Mouse (Mus musculus): ENCODE data around the gene Mab21l2.

Mab21l2 gene

GRCm38 (mm10) chr3:86541863-86542397, 6.5 kb downstream of the Mab21l2 start:
- in situ Hi-C loops (cut with MboI; ENCODE audit: low pct_unique_long_range_greater_than_20kb in 1 of 2, low sequenced_read_pairs in 2 of 2, unreplicated experiment in 1 of 2) = no loop called here

DNA sequence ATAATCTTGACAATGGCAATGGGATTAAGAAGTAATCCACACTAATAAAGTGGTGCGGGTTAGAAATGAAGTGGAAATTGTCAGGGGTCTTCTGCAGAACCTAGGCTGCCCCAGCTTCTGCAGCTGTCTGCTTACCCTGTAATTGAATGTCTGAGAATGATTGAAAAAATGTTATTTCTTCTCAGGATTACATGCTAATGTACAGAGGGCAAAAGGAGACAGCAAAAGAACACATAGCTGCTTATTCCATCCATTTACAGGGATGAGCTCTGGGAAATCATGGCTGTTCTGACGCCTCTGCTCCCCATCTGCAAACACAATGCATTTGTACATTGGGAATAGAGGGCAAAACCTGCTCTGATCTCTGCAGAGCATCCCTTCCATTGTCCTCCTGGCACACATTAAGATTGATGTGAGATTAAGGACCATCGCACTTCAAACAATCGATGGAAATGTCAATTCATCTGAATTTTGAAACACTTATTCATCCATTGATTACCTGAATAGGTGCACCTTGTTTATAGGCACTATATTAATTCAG, 7.3 kb downstream of the Mab21l2 start:
- in situ Hi-C loops (cut with MboI; ENCODE audit: low pct_unique_long_range_greater_than_20kb in 1 of 2, low sequenced_read_pairs in 2 of 2, unreplicated experiment in 1 of 2) = no loop called here

DNA sequence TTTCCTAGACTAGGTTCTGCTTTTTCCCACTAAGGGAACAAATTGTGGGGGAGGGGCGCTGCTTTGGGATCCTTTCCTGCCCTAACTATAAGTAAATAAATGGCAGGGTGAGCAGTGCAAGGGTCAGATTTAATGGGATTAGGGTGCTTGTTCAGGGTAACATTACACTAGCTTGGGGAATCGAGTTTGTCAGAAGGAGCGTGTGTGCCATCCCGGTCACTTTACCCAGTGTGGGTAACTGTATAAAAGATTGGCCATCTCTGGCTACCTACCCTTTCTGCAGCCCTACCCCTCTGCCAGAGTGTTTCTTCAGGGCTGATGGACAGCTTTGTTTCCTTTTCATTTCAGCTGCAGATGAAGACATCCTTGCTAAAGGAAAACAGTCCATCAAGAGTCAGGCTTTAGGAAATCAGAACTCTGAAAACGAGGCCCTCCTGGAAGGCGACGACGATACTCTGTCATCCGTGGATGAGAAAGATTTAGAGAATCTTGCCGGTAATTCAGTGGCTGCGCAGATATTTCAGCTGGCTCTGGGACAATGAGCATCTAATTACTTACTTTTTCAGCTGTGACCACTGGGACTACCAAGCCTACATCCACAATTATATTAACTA, 8.8 kb downstream of the Mab21l2 start:
- in situ Hi-C loops (cut with MboI; ENCODE audit: low pct_unique_long_range_greater_than_20kb in 1 of 2, low sequenced_read_pairs in 2 of 2, unreplicated experiment in 1 of 2) = no loop called here

GRCm38 (mm10) chr3:86538645-86539554, 9.5 kb downstream of the Mab21l2 start:
- in situ Hi-C loops (cut with MboI; ENCODE audit: low pct_unique_long_range_greater_than_20kb in 1 of 2, low sequenced_read_pairs in 2 of 2, unreplicated experiment in 1 of 2) = no loop called here

- in situ Hi-C loops (cut with MboI; ENCODE audit: low pct_unique_long_range_greater_than_20kb in 1 of 2, low sequenced_read_pairs in 2 of 2, unreplicated experiment in 1 of 2) = no loop called here
Measured at GRCm38 (mm10) chr3:86536751-86537150, 11.7 kb downstream of the Mab21l2 start.

DNA sequence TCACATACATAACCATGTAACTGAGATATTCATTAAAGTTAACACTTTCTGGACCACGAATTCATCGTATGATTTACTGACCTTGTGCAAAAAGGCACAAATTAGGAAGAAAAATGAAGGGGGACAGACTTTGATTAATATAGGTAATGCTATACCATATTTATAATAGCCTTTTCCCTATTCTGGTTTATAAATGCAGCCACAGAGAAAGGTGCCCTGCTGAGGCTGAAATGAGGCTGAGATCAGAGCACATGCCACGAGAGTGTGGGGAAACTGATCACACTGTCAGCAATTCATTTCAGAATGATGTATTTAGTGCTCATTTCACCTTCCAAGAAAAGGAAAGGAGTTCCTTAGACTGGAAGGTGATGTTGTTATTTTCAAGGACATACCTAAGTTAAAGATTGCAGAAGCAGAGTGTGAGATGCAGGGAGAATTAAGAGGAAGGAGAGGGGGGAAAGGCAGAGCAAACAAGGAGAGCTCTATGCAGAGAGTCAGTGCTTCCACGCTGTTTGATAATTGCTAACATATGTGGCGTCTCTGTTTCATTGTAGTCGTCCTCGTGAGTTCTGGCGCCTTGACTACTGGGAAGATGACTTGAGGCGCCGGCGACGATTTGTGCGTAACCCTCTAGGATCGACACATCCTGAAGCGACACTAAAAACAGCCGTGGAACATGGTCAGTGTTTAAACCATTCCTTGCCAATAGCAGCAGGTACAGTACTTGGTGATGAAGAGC, 16.7 kb downstream of the Mab21l2 start:
- in situ Hi-C loops (cut with MboI; ENCODE audit: low pct_unique_long_range_greater_than_20kb in 1 of 2, low sequenced_read_pairs in 2 of 2, unreplicated experiment in 1 of 2) = no loop called here

- in situ Hi-C loops (cut with MboI; ENCODE audit: low pct_unique_long_range_greater_than_20kb in 1 of 2, low sequenced_read_pairs in 2 of 2, unreplicated experiment in 1 of 2) = no loop called here
Measured at GRCm38 (mm10) chr3:86522880-86523505, 25.4 kb downstream of the Mab21l2 start.

- in situ Hi-C loops (cut with MboI; ENCODE audit: low pct_unique_long_range_greater_than_20kb in 1 of 2, low sequenced_read_pairs in 2 of 2, unreplicated experiment in 1 of 2) = no loop called here
Measured at GRCm38 (mm10) chr3:86518506-86519109, 29.8 kb downstream of the Mab21l2 start.

DNA sequence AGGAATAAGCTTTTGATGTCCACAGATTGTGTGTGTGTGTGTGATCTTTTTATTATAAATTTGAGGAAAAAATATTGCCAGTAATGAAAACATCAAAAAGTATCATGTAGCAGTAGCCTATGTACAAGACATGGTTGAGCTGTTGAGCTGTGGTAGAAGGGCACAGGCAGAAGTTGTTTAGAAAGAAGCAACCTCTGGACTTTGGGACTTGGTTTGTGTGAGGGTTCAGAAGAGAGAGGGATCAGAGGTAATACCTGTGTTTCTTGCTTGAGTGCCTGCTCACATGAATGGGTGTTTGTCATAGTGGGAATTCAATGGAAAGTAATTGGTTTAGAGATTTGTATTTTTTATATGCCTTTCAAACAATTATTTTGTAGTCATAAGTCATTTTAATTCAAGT, 47.8 kb downstream of the Mab21l2 start:
- in situ Hi-C loops (cut with MboI; ENCODE audit: low pct_unique_long_range_greater_than_20kb in 1 of 2, low sequenced_read_pairs in 2 of 2, unreplicated experiment in 1 of 2) = no loop called here
